Mouse (Mus musculus) kidney, embryonic 14.5 days (tissue): ENCODE data around the gene Ror2. TPM values are rescaled to one million over a fixed set of nuclear protein-coding genes. Genes with fewer than 3 reads are reported as not detected.

ENCODE experiments used
- ATAC-seq: fragments of 200-750 bp; cut with Nextera tagmentation; 2 replicates; pipeline ENCODE4 v1.8.0; 2017; ENCODE audit warnings: moderate number of reproducible peaks, mild to moderate bottlenecking, moderate TSS enrichment, moderate library complexity; ENCODE audit not compliant: low FRiP score, low TSS enrichment
- H3K27ac ChIP-seq: fragments of 300-500 bp; sonication (generic); 2 replicates; pipeline ENCODE4 v1.5.1; 2014; ENCODE audit warnings: low read depth, mild to moderate bottlenecking, low read length, moderate library complexity, mixed read lengths
- H3K27me3 ChIP-seq: fragments of 300-500 bp; sonication (generic); 2 replicates; pipeline ENCODE4 v1.6.1; 2014; ENCODE audit warnings: mild to moderate bottlenecking, low read length; ENCODE audit not compliant: control insufficient read depth, insufficient read depth
- H3K36me3 ChIP-seq: fragments of 300-500 bp; sonication (generic); 2 replicates; pipeline ENCODE4 v1.6.1; 2014; ENCODE audit warnings: low read length, mixed read lengths; ENCODE audit not compliant: control insufficient read depth, insufficient read depth
- H3K4me1 ChIP-seq: fragments of 300-500 bp; sonication (generic); 2 replicates; pipeline ENCODE4 v1.6.1; 2014; ENCODE audit warnings: low read length, mixed read lengths; ENCODE audit not compliant: control insufficient read depth, insufficient read depth
- H3K4me2 ChIP-seq: fragments of 300-500 bp; sonication (generic); replicated peaks from 2 replicates; pipeline ENCODE4 v1.6.1; 2014; ENCODE audit warnings: low read depth, mild to moderate bottlenecking, low read length
- H3K4me3 ChIP-seq: fragments of 300-500 bp; sonication (generic); 2 replicates; pipeline ENCODE4 v1.5.1; 2014; ENCODE audit warnings: mild to moderate bottlenecking, low read length
- H3K9ac ChIP-seq: fragments of 300-500 bp; sonication (generic); 2 replicates; pipeline ENCODE4 v1.6.1; 2014; ENCODE audit warnings: low read depth, mild to moderate bottlenecking, low read length, moderate library complexity
- H3K9me3 ChIP-seq: fragments of 300-500 bp; sonication (generic); 2 replicates; pipeline ENCODE4 v1.6.1; 2016; ENCODE audit warnings: low read length; ENCODE audit not compliant: control insufficient read depth
- WGBS: fragments of 180-500 bp; shearing (Covaris S2); extraction: QIAGEN DNeasy Blood & Tissue Kit; methylation state at CpG from one replicate; pipeline ENCODE4 v1.1.7; 2014; 5-methylcytosine and 5-hydroxymethylcytosine counted together
- polyA plus RNA-seq: library from polyadenylated mRNA; unstranded; fragments of >200 nt; fragmentation: Nextera tagmentation; extraction: Ambion mirVana; gene quantifications from 2 replicates; pipeline ENCODE4 v1.2.1, GENCODE M21; 2014

The Ror2 gene
- polyA plus RNA-seq, 1 experiment from 2014 or later: 7.3 TPM

GRCm38 (mm10) chr13:53109560-53110248, 176.2 kb downstream of the Ror2 start:
- peak overlapping the region; percentile 30; the same call in 1 of the 2 replicates for H3K4me2 ChIP-seq
- 0 out of 2 replicates have a peak, but pooled peaks cover 3% of the 10 kb centered on the region for H3K4me1 ChIP-seq
- H3K9ac ChIP-seq: no peak overlapping the region
- H3K9me3 ChIP-seq: no peaks in the 10 kb centered on the region
- peak overlapping the region; percentile 9; the same call in 1 of the 2 replicates for H3K4me3 ChIP-seq
- ATAC-seq: peak; percentile 87
- H3K27me3 ChIP-seq: no peaks in the 10 kb centered on the region
- no peak overlapping the region for H3K27ac ChIP-seq
- H3K36me3 ChIP-seq: peaks cover 10% of the 10 kb centered on the region
- WGBS: 21% methylated on average over 17 of the region's 17 CpGs

- 66% methylated on average over 13 of the region's 13 CpGs for WGBS
- H3K27ac ChIP-seq: no peak overlapping the region
These were observed 179.2 kb downstream of the Ror2 start for GRCm38 (mm10) chr13:53106676-53107075.

GRCm38 (mm10) chr13:53099771-53100682, 185.9 kb downstream of the Ror2 start:
- Histone ChIP-seq H3K36me3 (no peaks in the 10 kb centered on the region), H3K4me3 (no peak overlapping the region), H3K27me3 (peaks cover 6% of the 10 kb centered on the region; the same call in 1 of the 2 replicates), H3K27ac (no peak overlapping the region), H3K4me2 (no peak overlapping the region), H3K4me1 (no peaks in the 10 kb centered on the region; the same call in 1 of the 2 replicates), H3K9me3 (no peaks in the 10 kb centered on the region), H3K9ac (no peak overlapping the region)
- WGBS: 44% methylated on average over 17 of the region's 17 CpGs
- no peak for ATAC-seq

More at GRCm38 (mm10) chr13:53106676-53107075, 179.2 kb downstream of the Ror2 start:
- H3K4me3 ChIP-seq: no peak overlapping the region
- 0 out of 2 replicates have a peak, but pooled peaks cover 3% of the 10 kb centered on the region for H3K4me1 ChIP-seq
- H3K36me3 ChIP-seq: peaks cover 10% of the 10 kb centered on the region
- H3K27me3 ChIP-seq: no peaks in the 10 kb centered on the region
- no peaks in the 10 kb centered on the region for H3K9me3 ChIP-seq
- H3K9ac ChIP-seq: no peak overlapping the region
- H3K4me2 ChIP-seq: no peak overlapping the region
- ATAC-seq: no peak

- peaks cover 6% of the 10 kb centered on the region; the same call in 1 of the 2 replicates for H3K27me3 ChIP-seq
- no peak overlapping the region for H3K4me3 ChIP-seq
- H3K4me2 ChIP-seq: no peak overlapping the region
- no peak overlapping the region for H3K27ac ChIP-seq
- no peaks in the 10 kb centered on the region for H3K36me3 ChIP-seq
- no peaks in the 10 kb centered on the region; the same call in 1 of the 2 replicates for H3K4me1 ChIP-seq
- H3K9ac ChIP-seq: no peak overlapping the region
- ATAC-seq: 0 out of 2 replicates have a peak, but pooled peaks have one; percentile 20
- 18% methylated on average over 8 of the region's 8 CpGs for WGBS
- H3K9me3 ChIP-seq: no peaks in the 10 kb centered on the region
These were observed 189.3 kb downstream of the Ror2 start for GRCm38 (mm10) chr13:53096615-53097014.

- H3K4me3 ChIP-seq: no peak overlapping the region
- no peaks in the 10 kb centered on the region for H3K9me3 ChIP-seq
- H3K36me3 ChIP-seq: no peaks in the 10 kb centered on the region
- no peaks in the 10 kb centered on the region; the same call in 1 of the 2 replicates for H3K4me1 ChIP-seq
- no peak overlapping the region for H3K4me2 ChIP-seq
- ATAC-seq: no peak
- H3K27me3 ChIP-seq: peaks cover 6% of the 10 kb centered on the region; the same call in 1 of the 2 replicates
- WGBS: 70% methylated on average over 17 of the region's 17 CpGs
- H3K27ac ChIP-seq: no peak overlapping the region
- no peak overlapping the region for H3K9ac ChIP-seq
These were observed 190.7 kb downstream of the Ror2 start for GRCm38 (mm10) chr13:53095222-53095621.

- WGBS: 80% methylated on average over 8 of the region's 8 CpGs
- no peaks in the 10 kb centered on the region for H3K9me3 ChIP-seq
These were observed 191.3 kb downstream of the Ror2 start for GRCm38 (mm10) chr13:53094658-53095057.

GRCm38 (mm10) chr13:53093407-53093806, 192.5 kb downstream of the Ror2 start:
- Histone ChIP-seq H3K9me3 (no peaks in the 10 kb centered on the region), H3K27ac (no peak overlapping the region), H3K4me2 (no peak overlapping the region), H3K36me3 (no peaks in the 10 kb centered on the region), H3K4me3 (no peak overlapping the region), H3K4me1 (no peaks in the 10 kb centered on the region), H3K9ac (no peak overlapping the region), H3K27me3 (peaks cover 6% of the 10 kb centered on the region; the same call in 1 of the 2 replicates)
- ATAC-seq: no peak
- WGBS: 58% methylated on average over 4 of the region's 4 CpGs

More at GRCm38 (mm10) chr13:53094658-53095057, 191.3 kb downstream of the Ror2 start:
- H3K4me3 ChIP-seq: no peak overlapping the region
- H3K4me1 ChIP-seq: no peaks in the 10 kb centered on the region; the same call in 1 of the 2 replicates
- no peak for ATAC-seq
- no peak overlapping the region for H3K27ac ChIP-seq
- no peaks in the 10 kb centered on the region for H3K36me3 ChIP-seq
- no peak overlapping the region for H3K9ac ChIP-seq
- H3K4me2 ChIP-seq: no peak overlapping the region
- H3K27me3 ChIP-seq: peaks cover 6% of the 10 kb centered on the region; the same call in 1 of the 2 replicates

- Histone ChIP-seq H3K27me3 (no peaks in the 10 kb centered on the region), H3K36me3 (no peaks in the 10 kb centered on the region), H3K4me2 (no peak overlapping the region), H3K9me3 (no peaks in the 10 kb centered on the region), H3K4me1 (no peaks in the 10 kb centered on the region), H3K9ac (no peak overlapping the region), H3K27ac (no peak overlapping the region), H3K4me3 (no peak overlapping the region)
- ATAC-seq: no peak
- 75% methylated on average over 23 of the region's 23 CpGs for WGBS
These were observed 199.2 kb downstream of the Ror2 start for GRCm38 (mm10) chr13:53086552-53087282.
